Mouse (Mus musculus): Measurements from ENCODE around the gene Papss2. TPM values are rescaled to one million over a fixed set of nuclear protein-coding genes. Genes with fewer than 3 reads are reported as not detected.

The Papss2 gene
- polyA plus RNA-seq, 1 experiment from 2014 or later, result 11.0 TPM

GRCm38 (mm10) chr19:32641535-32641934, 45.9 kb downstream of the Papss2 start:
- no peaks in the 10 kb centered on the region for H3K27me3 ChIP-seq (ENCODE audit: control insufficient read depth, insufficient read depth, low read length)
- no peak overlapping the region for H3K9ac ChIP-seq (ENCODE audit: low read length)
- no peaks in the 10 kb centered on the region for H3K4me1 ChIP-seq (ENCODE audit: control insufficient read depth, insufficient read depth, low read length)
- H3K36me3 ChIP-seq (ENCODE audit: control insufficient read depth, insufficient read depth, low read length), result no peaks in the 10 kb centered on the region
- ATAC-seq (ENCODE audit: insufficient read depth, low FRiP score), result no peak
- WGBS, result 90% methylated on average over 7 of the region's 7 CpGs
- 0 out of 2 replicates have a peak, but pooled peaks cover 4% of the 10 kb centered on the region for H3K9me3 ChIP-seq (replicated peaks; ENCODE audit: control insufficient read depth, low read length)
- no peak overlapping the region for H3K27ac ChIP-seq (ENCODE audit: low read length)
- H3K4me2 ChIP-seq (ENCODE audit: low read depth, low read length), result no peak overlapping the region
- H3K4me3 ChIP-seq (replicated peaks; ENCODE audit: low read length), result no peak overlapping the region

- Histone ChIP-seq H3K4me2 (ENCODE audit: low read depth, low read length) (no peak overlapping the region), H3K4me3 (replicated peaks; ENCODE audit: low read length) (no peak overlapping the region), H3K4me1 (ENCODE audit: control insufficient read depth, insufficient read depth, low read length) (no peaks in the 10 kb centered on the region), H3K27me3 (ENCODE audit: control insufficient read depth, insufficient read depth, low read length) (no peaks in the 10 kb centered on the region), H3K27ac (ENCODE audit: low read length) (no peak overlapping the region), H3K36me3 (ENCODE audit: control insufficient read depth, insufficient read depth, low read length) (no peaks in the 10 kb centered on the region), H3K9me3 (replicated peaks; ENCODE audit: control insufficient read depth, low read length) (0 out of 2 replicates have a peak, but pooled peaks cover 4% of the 10 kb centered on the region), H3K9ac (ENCODE audit: low read length) (no peak overlapping the region)
- no peak for ATAC-seq (ENCODE audit: insufficient read depth, low FRiP score)
- 84% methylated on average over 8 of the region's 8 CpGs for WGBS
These were observed 46.4 kb downstream of the Papss2 start for GRCm38 (mm10) chr19:32641995-32642394.

- Histone ChIP-seq H3K27me3 (ENCODE audit: control insufficient read depth, insufficient read depth, low read length) (no peaks in the 10 kb centered on the region), H3K9ac (ENCODE audit: low read length) (no peak overlapping the region), H3K36me3 (ENCODE audit: control insufficient read depth, insufficient read depth, low read length) (no peaks in the 10 kb centered on the region), H3K27ac (ENCODE audit: low read length) (no peak overlapping the region), H3K4me1 (ENCODE audit: control insufficient read depth, insufficient read depth, low read length) (no peaks in the 10 kb centered on the region), H3K9me3 (replicated peaks; ENCODE audit: control insufficient read depth, low read length) (0 out of 2 replicates have a peak, but pooled peaks cover 4% of the 10 kb centered on the region), H3K4me2 (ENCODE audit: low read depth, low read length) (no peak overlapping the region), H3K4me3 (replicated peaks; ENCODE audit: low read length) (no peak overlapping the region)
- no peak for ATAC-seq (ENCODE audit: insufficient read depth, low FRiP score)
- 86% methylated on average over 3 of the region's 3 CpGs for WGBS
These were observed 48.1 kb downstream of the Papss2 start for GRCm38 (mm10) chr19:32643642-32644041.

DNA sequence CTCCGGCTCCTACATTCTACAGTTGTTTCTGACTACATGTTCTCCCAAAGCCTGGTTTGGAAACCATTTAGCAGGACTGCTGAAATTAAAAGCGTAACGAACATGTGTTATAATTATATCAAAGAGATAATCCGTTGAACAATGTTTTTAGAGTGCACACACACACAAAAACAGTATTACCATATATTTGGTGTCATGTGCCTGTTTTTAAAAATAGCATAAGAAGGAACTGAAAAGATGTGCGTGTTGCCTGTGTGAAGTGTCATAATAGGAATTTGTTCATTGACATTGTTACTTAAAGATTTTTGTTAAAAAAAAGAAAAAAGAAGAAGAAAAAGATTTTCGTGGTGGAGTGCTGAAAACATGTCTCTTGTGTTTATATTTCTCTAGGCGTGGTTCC, 50.3 kb downstream of the Papss2 start:
- H3K27me3 ChIP-seq (ENCODE audit: control insufficient read depth, insufficient read depth, low read length), result no peaks in the 10 kb centered on the region
- 0 out of 2 replicates have a peak, but pooled peaks cover 4% of the 10 kb centered on the region for H3K9me3 ChIP-seq (replicated peaks; ENCODE audit: control insufficient read depth, low read length)
- H3K4me3 ChIP-seq (replicated peaks; ENCODE audit: low read length), result no peak overlapping the region
- H3K27ac ChIP-seq (ENCODE audit: low read length), result no peak overlapping the region
- H3K4me2 ChIP-seq (ENCODE audit: low read depth, low read length), result no peak overlapping the region
- H3K36me3 ChIP-seq (ENCODE audit: control insufficient read depth, insufficient read depth, low read length), result no peaks in the 10 kb centered on the region
- 85% methylated on average over 7 of the region's 7 CpGs for WGBS
- ATAC-seq (ENCODE audit: insufficient read depth, low FRiP score), result no peak
- no peak overlapping the region for H3K9ac ChIP-seq (ENCODE audit: low read length)
- H3K4me1 ChIP-seq (ENCODE audit: control insufficient read depth, insufficient read depth, low read length), result no peaks in the 10 kb centered on the region

GRCm38 (mm10) chr19:32646382-32646781, 50.8 kb downstream of the Papss2 start:
- no peaks in the 10 kb centered on the region for H3K27me3 ChIP-seq (ENCODE audit: control insufficient read depth, insufficient read depth, low read length)
- 0 out of 2 replicates have a peak, but pooled peaks cover 4% of the 10 kb centered on the region for H3K9me3 ChIP-seq (replicated peaks; ENCODE audit: control insufficient read depth, low read length)
- no peak overlapping the region for H3K27ac ChIP-seq (ENCODE audit: low read length)
- ATAC-seq (ENCODE audit: insufficient read depth, low FRiP score), result no peak
- no peak overlapping the region for H3K9ac ChIP-seq (ENCODE audit: low read length)
- no peak overlapping the region for H3K4me2 ChIP-seq (ENCODE audit: low read depth, low read length)
- no peak overlapping the region for H3K4me3 ChIP-seq (replicated peaks; ENCODE audit: low read length)
- WGBS, result 78% methylated on average over 3 of the region's 3 CpGs
- no peaks in the 10 kb centered on the region for H3K4me1 ChIP-seq (ENCODE audit: control insufficient read depth, insufficient read depth, low read length)
- H3K36me3 ChIP-seq (ENCODE audit: control insufficient read depth, insufficient read depth, low read length), result no peaks in the 10 kb centered on the region

DNA sequence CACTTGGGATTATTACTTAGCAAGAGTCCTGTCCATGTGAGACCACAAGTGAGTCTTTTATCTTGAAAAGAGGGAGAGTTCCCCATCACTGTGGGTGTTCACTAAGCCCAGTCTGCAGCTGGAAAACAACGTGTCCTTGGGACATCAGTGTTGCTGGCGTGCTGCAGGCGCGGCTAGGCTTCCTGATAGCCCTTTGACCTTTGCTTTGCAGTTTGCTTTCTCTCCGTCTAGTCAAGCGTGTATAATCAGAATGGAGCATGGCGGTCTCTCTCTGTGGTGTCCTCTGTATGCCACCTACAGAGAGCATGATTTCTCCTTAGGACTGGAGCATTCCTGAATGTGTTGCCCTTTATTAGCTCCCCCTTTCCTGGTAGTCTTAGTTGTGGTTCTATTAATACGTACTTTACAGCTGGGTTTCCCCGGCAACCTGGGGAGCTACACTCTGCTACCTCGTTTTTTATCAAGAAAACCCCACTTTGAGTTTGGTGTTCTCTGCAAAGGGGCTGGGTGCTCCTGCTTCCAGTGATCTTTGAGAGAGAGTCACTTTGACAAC, 52.5 kb downstream of the Papss2 start:
- no peak overlapping the region for H3K4me2 ChIP-seq (ENCODE audit: low read depth, low read length)
- H3K9ac ChIP-seq (ENCODE audit: low read length), result no peak overlapping the region
- H3K9me3 ChIP-seq (replicated peaks; ENCODE audit: control insufficient read depth, low read length), result 0 out of 2 replicates have a peak, but pooled peaks cover 4% of the 10 kb centered on the region
- no peaks in the 10 kb centered on the region for H3K27me3 ChIP-seq (ENCODE audit: control insufficient read depth, insufficient read depth, low read length)
- no peaks in the 10 kb centered on the region for H3K36me3 ChIP-seq (ENCODE audit: control insufficient read depth, insufficient read depth, low read length)
- H3K4me1 ChIP-seq (ENCODE audit: control insufficient read depth, insufficient read depth, low read length), result no peaks in the 10 kb centered on the region
- WGBS, result 35% methylated on average over 10 of the region's 10 CpGs
- H3K27ac ChIP-seq (ENCODE audit: low read length), result no peak overlapping the region
- no peak overlapping the region for H3K4me3 ChIP-seq (replicated peaks; ENCODE audit: low read length)
- no peak for ATAC-seq (ENCODE audit: insufficient read depth, low FRiP score)

DNA sequence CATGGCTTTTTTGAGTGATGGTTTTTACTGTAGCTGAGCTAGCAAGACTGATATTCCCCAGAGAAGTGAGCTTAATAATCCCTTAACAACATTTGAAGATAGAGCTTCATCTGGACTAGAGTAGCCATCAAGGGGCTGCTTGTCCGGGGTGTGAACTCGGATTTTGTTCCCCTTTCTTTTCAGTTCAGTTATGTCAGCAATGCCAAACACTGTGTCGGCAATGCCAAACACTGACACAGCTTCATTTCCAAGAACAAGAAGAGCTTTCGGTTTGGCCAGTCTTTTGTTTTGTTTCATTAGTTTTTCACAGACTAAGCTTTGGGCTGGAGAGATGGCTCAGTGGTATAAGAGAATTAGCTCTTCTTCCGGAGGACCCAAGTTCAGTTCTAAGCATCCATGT, 55.5 kb downstream of the Papss2 start:
- H3K36me3 ChIP-seq (ENCODE audit: control insufficient read depth, insufficient read depth, low read length), result no peaks in the 10 kb centered on the region
- no peak overlapping the region for H3K4me3 ChIP-seq (replicated peaks; ENCODE audit: low read length)
- no peaks in the 10 kb centered on the region for H3K27me3 ChIP-seq (ENCODE audit: control insufficient read depth, insufficient read depth, low read length)
- no peaks in the 10 kb centered on the region for H3K4me1 ChIP-seq (ENCODE audit: control insufficient read depth, insufficient read depth, low read length)
- no peak for ATAC-seq (ENCODE audit: insufficient read depth, low FRiP score)
- H3K9ac ChIP-seq (ENCODE audit: low read length), result no peak overlapping the region
- H3K9me3 ChIP-seq (replicated peaks; ENCODE audit: control insufficient read depth, low read length), result no peaks in the 10 kb centered on the region
- WGBS, result 83% methylated on average over 5 of the region's 5 CpGs
- H3K4me2 ChIP-seq (ENCODE audit: low read depth, low read length), result no peak overlapping the region
- no peak overlapping the region for H3K27ac ChIP-seq (ENCODE audit: low read length)

GRCm38 (mm10) chr19:32653122-32653521, 57.5 kb downstream of the Papss2 start:
- Histone ChIP-seq H3K4me3 (replicated peaks; ENCODE audit: low read length) (no peak overlapping the region), H3K4me2 (ENCODE audit: low read depth, low read length) (no peak overlapping the region), H3K36me3 (ENCODE audit: control insufficient read depth, insufficient read depth, low read length) (no peaks in the 10 kb centered on the region), H3K27me3 (ENCODE audit: control insufficient read depth, insufficient read depth, low read length) (no peaks in the 10 kb centered on the region), H3K9me3 (replicated peaks; ENCODE audit: control insufficient read depth, low read length) (no peaks in the 10 kb centered on the region), H3K4me1 (ENCODE audit: control insufficient read depth, insufficient read depth, low read length) (no peaks in the 10 kb centered on the region), H3K27ac (ENCODE audit: low read length) (no peak overlapping the region), H3K9ac (ENCODE audit: low read length) (no peak overlapping the region)
- WGBS, result 70% methylated on average over 5 of the region's 5 CpGs
- ATAC-seq (ENCODE audit: insufficient read depth, low FRiP score), result no peak

GRCm38 (mm10) chr19:32653630-32654362, 58.2 kb downstream of the Papss2 start:
- H3K27ac ChIP-seq (ENCODE audit: low read length), result no peak overlapping the region
- H3K9ac ChIP-seq (ENCODE audit: low read length), result no peak overlapping the region
- WGBS, result 85% methylated on average over 7 of the region's 7 CpGs
- ATAC-seq (ENCODE audit: insufficient read depth, low FRiP score), result no peak
- H3K4me2 ChIP-seq (ENCODE audit: low read depth, low read length), result no peak overlapping the region
- H3K36me3 ChIP-seq (ENCODE audit: control insufficient read depth, insufficient read depth, low read length), result no peaks in the 10 kb centered on the region
- H3K27me3 ChIP-seq (ENCODE audit: control insufficient read depth, insufficient read depth, low read length), result no peaks in the 10 kb centered on the region
- no peaks in the 10 kb centered on the region for H3K4me1 ChIP-seq (ENCODE audit: control insufficient read depth, insufficient read depth, low read length)
- no peak overlapping the region for H3K4me3 ChIP-seq (replicated peaks; ENCODE audit: low read length)
- H3K9me3 ChIP-seq (replicated peaks; ENCODE audit: control insufficient read depth, low read length), result no peaks in the 10 kb centered on the region

Measured in stomach, embryonic 16.5 days (tissue).